Mouse (Mus musculus): ENCODE data around the gene Elane. TPM values are rescaled to one million over a fixed set of nuclear protein-coding genes. Genes with fewer than 3 reads are reported as not detected.
A peak's percentile ranks its signal among the peaks of the same experiment; 100 is the strongest.

Elane gene
- polyA plus RNA-seq (2015; fragmentation: Nextera tagmentation; extraction: Ambion mirVana): 180 and 207 TPM in 2 replicates

GRCm38 (mm10) chr10:79886054-79886453 is at the start of gene Elane:
Elane (plus strand) TSS chr10:79886247.
- Histone ChIP-seq H3K9ac (replicated peaks) (no peak within 1 kb of the TSS), H3K27me3 (ENCODE audit: insufficient read depth, low read length) (0 out of 2 replicates have a peak, but pooled peaks cover 8% of the 10 kb centered on the region), H3K36me3 (replicated peaks; ENCODE audit: insufficient read depth, low read length) (no peaks in the 10 kb centered on the region), H3K4me2 (ENCODE audit: low read depth, low read length) (no peak within 1 kb of the TSS; the same call in 1 of the 2 replicates), H3K4me1 (ENCODE audit: insufficient read depth) (peaks cover 33% of the 10 kb centered on the region), H3K27ac (ENCODE audit: low read depth) (no peak within 1 kb of the TSS), H3K9me3 (ENCODE audit: low read length) (no peaks in the 10 kb centered on the region), H3K4me3 (ENCODE audit: low read depth, low read length) (no peak within 1 kb of the TSS)
- DNase-seq: no peak
- WGBS (ENCODE audit: insufficient replicate concordance): 50% methylated on average over 6 of the region's 6 CpGs
- ATAC-seq: no peak
- no peak for TF ChIP-seq EP300 (IDR thresholded peaks at IDR 0.05; ENCODE audit: low read depth)

GRCm38 (mm10) chr10:79836918-79837317 is 49.1 kb upstream of the Elane start:
- TF ChIP-seq CTCF (IDR thresholded peaks at IDR 0.05; ENCODE audit: low read depth) (peak; percentile 39), EP300 (IDR thresholded peaks at IDR 0.05; ENCODE audit: low read depth) (no peak)
- Histone ChIP-seq H3K27me3 (ENCODE audit: insufficient read depth, low read length) (no peaks in the 10 kb centered on the region), H3K27ac (ENCODE audit: low read depth) (no peak overlapping the region), H3K9ac (replicated peaks) (no peak overlapping the region), H3K4me1 (ENCODE audit: insufficient read depth) (peaks cover 3% of the 10 kb centered on the region; the same call in 1 of the 2 replicates), H3K9me3 (ENCODE audit: low read length) (no peaks in the 10 kb centered on the region), H3K4me2 (ENCODE audit: low read depth, low read length) (no peak overlapping the region), H3K4me3 (ENCODE audit: low read depth, low read length) (no peak overlapping the region), H3K36me3 (replicated peaks; ENCODE audit: insufficient read depth, low read length) (no peaks in the 10 kb centered on the region)
- ATAC-seq (no peak), DNase-seq (no peak)
- WGBS (ENCODE audit: insufficient replicate concordance): 89% methylated on average over 3 of the region's 3 CpGs

GRCm38 (mm10) chr10:79838151-79838550 is 47.9 kb upstream of the Elane start:
- 26% methylated on average over 2 of the region's 2 CpGs for WGBS (ENCODE audit: insufficient replicate concordance)
- TF ChIP-seq CTCF (IDR thresholded peaks at IDR 0.05; ENCODE audit: low read depth): no peak
- no peak for TF ChIP-seq EP300 (IDR thresholded peaks at IDR 0.05; ENCODE audit: low read depth)
- Histone ChIP-seq H3K9me3 (ENCODE audit: low read length) (no peaks in the 10 kb centered on the region), H3K4me3 (ENCODE audit: low read depth, low read length) (no peak overlapping the region), H3K36me3 (replicated peaks; ENCODE audit: insufficient read depth, low read length) (no peaks in the 10 kb centered on the region), H3K27me3 (ENCODE audit: insufficient read depth, low read length) (no peaks in the 10 kb centered on the region), H3K4me2 (ENCODE audit: low read depth, low read length) (no peak overlapping the region), H3K27ac (ENCODE audit: low read depth) (no peak overlapping the region), H3K4me1 (ENCODE audit: insufficient read depth) (peaks cover 3% of the 10 kb centered on the region; the same call in 1 of the 2 replicates), H3K9ac (replicated peaks) (no peak overlapping the region)
- ATAC-seq: no peak
- DNase-seq: no peak

GRCm38 (mm10) chr10:79840091-79840490 is 46.0 kb upstream of the Elane start:
- Histone ChIP-seq H3K27me3 (ENCODE audit: insufficient read depth, low read length) (no peaks in the 10 kb centered on the region), H3K9ac (replicated peaks) (no peak overlapping the region), H3K36me3 (replicated peaks; ENCODE audit: insufficient read depth, low read length) (no peaks in the 10 kb centered on the region), H3K4me1 (ENCODE audit: insufficient read depth) (peaks cover 3% of the 10 kb centered on the region; the same call in 1 of the 2 replicates), H3K4me2 (ENCODE audit: low read depth, low read length) (no peak overlapping the region), H3K27ac (ENCODE audit: low read depth) (no peak overlapping the region), H3K4me3 (ENCODE audit: low read depth, low read length) (no peak overlapping the region), H3K9me3 (ENCODE audit: low read length) (no peaks in the 10 kb centered on the region)
- DNase-seq (no peak), ATAC-seq (no peak)
- TF ChIP-seq EP300 (IDR thresholded peaks at IDR 0.05; ENCODE audit: low read depth) (no peak), CTCF (IDR thresholded peaks at IDR 0.05; ENCODE audit: low read depth) (no peak)
- 78% methylated on average over 3 of the region's 3 CpGs for WGBS (ENCODE audit: insufficient replicate concordance)

- Histone ChIP-seq H3K9me3 (ENCODE audit: low read length) (no peaks in the 10 kb centered on the region), H3K4me1 (ENCODE audit: insufficient read depth) (peaks cover 3% of the 10 kb centered on the region; the same call in 1 of the 2 replicates), H3K27me3 (ENCODE audit: insufficient read depth, low read length) (no peaks in the 10 kb centered on the region), H3K27ac (ENCODE audit: low read depth) (peak overlapping the region; percentile 53), H3K4me2 (ENCODE audit: low read depth, low read length) (peak overlapping the region; percentile 79), H3K4me3 (ENCODE audit: low read depth, low read length) (peak overlapping the region; percentile 41), H3K36me3 (replicated peaks; ENCODE audit: insufficient read depth, low read length) (no peaks in the 10 kb centered on the region), H3K9ac (replicated peaks) (peak overlapping the region; percentile 26)
- TF ChIP-seq CTCF (IDR thresholded peaks at IDR 0.05; ENCODE audit: low read depth) (peak; percentile 16; the same call in 1 of the 2 replicates), EP300 (IDR thresholded peaks at IDR 0.05; ENCODE audit: low read depth) (no peak)
- ATAC-seq: peak; percentile 72
- under 1% methylated on average over 24 of the region's 24 CpGs for WGBS (ENCODE audit: insufficient replicate concordance)
- DNase-seq: no peak
These were observed 45.1 kb upstream of the Elane start for GRCm38 (mm10) chr10:79840644-79841551.

GRCm38 (mm10) chr10:79842322-79842721 is 43.7 kb upstream of the Elane start:
- no peak overlapping the region for H3K4me2 ChIP-seq (ENCODE audit: low read depth, low read length)
- no peak overlapping the region for H3K27ac ChIP-seq (ENCODE audit: low read depth)
- no peak for DNase-seq
- no peaks in the 10 kb centered on the region for H3K27me3 ChIP-seq (ENCODE audit: insufficient read depth, low read length)
- 64% methylated on average over 3 of the region's 3 CpGs for WGBS (ENCODE audit: insufficient replicate concordance)
- no peak for TF ChIP-seq CTCF (IDR thresholded peaks at IDR 0.05; ENCODE audit: low read depth)
- no peak for TF ChIP-seq EP300 (IDR thresholded peaks at IDR 0.05; ENCODE audit: low read depth)
- no peak overlapping the region for H3K9ac ChIP-seq (replicated peaks)
- H3K4me3 ChIP-seq (ENCODE audit: low read depth, low read length): no peak overlapping the region
- no peaks in the 10 kb centered on the region for H3K9me3 ChIP-seq (ENCODE audit: low read length)
- no peak for ATAC-seq
- no peaks in the 10 kb centered on the region for H3K36me3 ChIP-seq (replicated peaks; ENCODE audit: insufficient read depth, low read length)
- peaks cover 3% of the 10 kb centered on the region; the same call in 1 of the 2 replicates for H3K4me1 ChIP-seq (ENCODE audit: insufficient read depth)

All from liver, postnatal 0 days (tissue).